Mouse (Mus musculus): Measurements from ENCODE around the gene Rpgrip1l.

Rpgrip1l gene

DNA sequence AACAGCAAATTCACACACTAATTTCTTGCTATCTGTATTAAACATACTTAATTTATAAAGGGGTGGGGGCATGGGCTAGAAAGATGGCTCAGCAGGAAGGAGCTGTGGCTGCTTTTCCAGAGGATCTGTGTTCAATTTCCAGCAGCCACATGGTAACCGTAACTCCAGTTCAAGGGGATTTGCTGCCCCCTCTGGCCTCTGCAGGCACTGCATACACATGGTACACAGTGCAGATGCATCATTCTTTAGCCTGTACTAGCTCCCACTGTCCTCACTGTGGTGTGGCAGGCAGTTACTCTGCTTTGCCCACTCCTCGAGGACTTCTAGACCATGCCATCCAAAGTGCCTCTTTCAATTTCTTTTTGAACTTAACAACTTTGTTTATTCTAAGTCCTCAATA lies 36.7 kb downstream of the Rpgrip1l start:
- DNase-seq (ENCODE audit: low read depth in 2 of 2, low spot score in 2 of 2): peak; percentile 3 to 16

- no peak for DNase-seq (ENCODE audit: low read depth in 2 of 2, low spot score in 2 of 2)
Observed at GRCm38 (mm10) chr8:91273493-91273892, 39.6 kb downstream of the Rpgrip1l start.

DNA sequence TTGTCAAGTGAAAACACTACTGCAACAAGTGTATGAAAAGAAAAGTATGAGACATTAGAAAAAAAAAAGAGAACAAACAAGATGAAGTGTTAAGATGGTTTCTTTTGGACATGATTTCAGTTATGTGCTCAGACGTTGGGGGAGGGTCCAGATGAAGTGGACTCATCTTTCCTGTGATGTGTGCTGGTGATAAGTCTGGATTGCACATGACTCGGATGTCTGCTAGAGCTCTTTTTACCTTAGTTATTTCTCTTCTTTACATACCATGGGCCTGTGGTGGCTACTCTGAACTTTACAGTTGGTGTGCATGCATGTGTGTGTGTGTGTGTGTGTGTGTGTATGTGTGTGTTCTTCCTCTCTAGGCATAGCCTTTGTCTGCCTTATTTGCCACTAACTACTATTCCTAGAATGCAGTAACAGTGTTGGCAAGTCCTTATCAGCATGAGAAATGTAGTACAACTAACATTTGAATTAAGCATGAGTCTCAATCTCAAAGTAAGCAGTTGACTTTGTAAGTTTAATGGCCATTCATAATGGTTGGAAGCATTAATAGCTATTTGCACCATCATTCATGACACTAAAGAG lies 43.6 kb downstream of the Rpgrip1l start:
- no peak for DNase-seq (ENCODE audit: low read depth in 2 of 2, low spot score in 2 of 2)

DNA sequence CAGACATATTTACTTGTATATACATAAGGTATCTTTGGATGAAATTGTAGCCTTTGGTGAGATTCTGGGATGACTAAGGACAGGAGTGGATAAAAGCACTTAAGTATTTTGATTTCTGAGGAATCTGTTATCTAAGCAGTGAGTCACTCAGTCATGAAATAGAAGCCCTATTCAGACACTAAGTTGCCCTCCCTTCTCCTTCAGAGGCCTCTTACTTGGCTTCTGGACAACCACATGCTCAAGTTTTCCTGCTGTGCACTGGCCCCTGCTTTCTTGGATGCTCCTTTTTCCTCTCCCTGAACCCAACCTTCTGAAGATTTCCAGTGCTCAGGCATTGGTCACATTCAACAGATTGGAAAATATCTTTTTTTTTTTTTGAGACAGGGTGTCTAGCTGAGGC lies 48.5 kb downstream of the Rpgrip1l start:
- DNase-seq (ENCODE audit: low read depth in 2 of 2, low spot score in 2 of 2): no peak

GRCm38 (mm10) chr8:91263939-91264338 lies 49.1 kb downstream of the Rpgrip1l start:
- DNase-seq (ENCODE audit: low read depth in 2 of 2, low spot score in 2 of 2): no peak

GRCm38 (mm10) chr8:91261598-91261997 lies 51.5 kb downstream of the Rpgrip1l start:
- DNase-seq (ENCODE audit: low read depth in 2 of 2, low spot score in 2 of 2): no peak

- DNase-seq (ENCODE audit: low read depth in 2 of 2, low spot score in 2 of 2): no peak
Observed at GRCm38 (mm10) chr8:91250966-91251365, 62.1 kb downstream of the Rpgrip1l start.

DNA sequence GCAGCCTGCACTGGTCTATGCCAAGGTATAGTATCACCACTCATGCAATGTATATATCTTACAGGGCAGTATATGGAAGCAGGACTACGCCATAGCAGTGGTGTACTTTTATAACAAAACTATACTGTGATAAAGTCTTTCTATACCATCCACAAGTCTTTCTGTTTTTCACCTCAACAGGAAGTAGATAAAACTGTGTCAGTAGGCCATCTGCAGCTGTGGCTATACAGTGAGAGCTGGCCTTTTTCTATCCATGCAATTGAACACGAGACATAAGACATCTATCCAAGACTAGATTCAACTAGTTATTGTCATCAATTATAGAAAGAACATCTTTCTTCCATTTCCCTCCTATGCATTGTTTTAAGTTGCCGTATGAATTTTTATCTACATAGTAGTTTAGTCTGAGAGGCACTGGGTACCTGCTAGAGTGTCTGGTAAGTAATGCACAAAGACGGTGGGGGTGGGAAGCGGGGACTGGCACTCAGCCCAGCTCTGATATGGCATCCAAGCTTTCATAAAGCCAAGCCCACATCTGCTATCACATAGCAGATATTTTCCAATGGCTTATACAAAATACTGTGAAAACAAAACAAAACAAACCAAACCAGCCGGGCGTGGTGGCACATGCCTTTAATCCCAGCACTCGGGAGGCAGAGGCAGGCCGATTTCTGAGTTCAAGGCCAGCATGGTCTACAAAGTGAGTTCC lies 63.1 kb downstream of the Rpgrip1l start:
- no peak for DNase-seq (ENCODE audit: low read depth in 2 of 2, low spot score in 2 of 2)

DNA sequence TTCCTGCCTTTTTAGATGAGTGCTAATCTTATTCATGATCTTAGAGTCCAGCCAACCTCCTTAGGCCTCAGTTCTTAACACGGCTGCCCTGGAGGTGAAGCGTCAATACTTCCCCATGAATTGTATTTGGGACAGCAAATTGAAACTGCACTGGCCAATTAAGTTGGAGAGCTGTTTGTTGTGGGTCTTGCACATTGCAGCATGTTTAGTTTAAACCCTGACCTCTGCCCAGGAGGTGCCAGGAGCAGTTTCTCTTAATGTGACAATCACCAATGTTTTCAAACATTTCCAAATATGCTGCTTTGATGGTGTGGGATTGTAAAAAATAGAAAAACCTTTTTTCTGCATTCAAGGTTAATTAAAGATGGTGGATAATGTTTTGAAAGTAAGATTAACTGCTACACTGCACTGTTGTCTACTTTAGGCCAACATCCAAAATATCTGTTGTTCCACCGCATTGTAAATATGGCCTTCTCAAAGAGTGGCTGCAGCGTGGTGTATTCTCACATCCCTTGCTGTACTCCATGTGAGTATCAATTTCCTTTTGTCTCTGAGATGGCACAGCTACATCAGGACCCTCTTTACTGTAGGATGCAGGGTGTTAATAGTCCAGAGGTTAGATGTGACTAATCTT lies 67.1 kb downstream of the Rpgrip1l start:
- DNase-seq (ENCODE audit: low read depth in 2 of 2, low spot score in 2 of 2): no peak

GRCm38 (mm10) chr8:91242721-91243120 lies 70.3 kb downstream of the Rpgrip1l start:
- DNase-seq (ENCODE audit: low read depth in 2 of 2, low spot score in 2 of 2): no peak

- DNase-seq (ENCODE audit: low read depth in 2 of 2, low spot score in 2 of 2): no peak
Observed at GRCm38 (mm10) chr8:91241873-91242519, 71.1 kb downstream of the Rpgrip1l start.

GRCm38 (mm10) chr8:91241371-91241770 lies 71.7 kb downstream of the Rpgrip1l start:
- no peak for DNase-seq (ENCODE audit: low read depth in 2 of 2, low spot score in 2 of 2)

- DNase-seq (ENCODE audit: low read depth in 2 of 2, low spot score in 2 of 2): no peak
Observed at GRCm38 (mm10) chr8:91237191-91237590, 75.9 kb downstream of the Rpgrip1l start.

DNA sequence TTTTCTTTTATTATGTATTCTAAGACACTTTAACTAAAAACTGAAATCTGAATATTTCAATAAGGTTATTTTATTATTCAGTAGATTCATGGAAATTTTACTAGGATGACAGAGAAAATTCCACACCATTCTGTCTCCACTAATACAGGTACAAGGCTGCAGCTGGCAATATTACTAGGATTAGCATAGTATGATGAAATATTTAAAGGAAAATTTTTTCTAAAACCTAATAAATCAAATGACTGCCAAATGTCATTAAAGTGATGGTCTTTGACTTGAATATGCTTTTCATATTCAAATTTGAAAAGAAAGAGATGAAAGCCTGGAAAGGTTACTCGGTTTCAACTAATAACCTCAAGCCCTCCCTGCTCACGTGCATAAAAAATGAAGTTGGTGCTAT lies 79.0 kb downstream of the Rpgrip1l start:
- no peak for DNase-seq (ENCODE audit: low read depth in 2 of 2, low spot score in 2 of 2)

DNA sequence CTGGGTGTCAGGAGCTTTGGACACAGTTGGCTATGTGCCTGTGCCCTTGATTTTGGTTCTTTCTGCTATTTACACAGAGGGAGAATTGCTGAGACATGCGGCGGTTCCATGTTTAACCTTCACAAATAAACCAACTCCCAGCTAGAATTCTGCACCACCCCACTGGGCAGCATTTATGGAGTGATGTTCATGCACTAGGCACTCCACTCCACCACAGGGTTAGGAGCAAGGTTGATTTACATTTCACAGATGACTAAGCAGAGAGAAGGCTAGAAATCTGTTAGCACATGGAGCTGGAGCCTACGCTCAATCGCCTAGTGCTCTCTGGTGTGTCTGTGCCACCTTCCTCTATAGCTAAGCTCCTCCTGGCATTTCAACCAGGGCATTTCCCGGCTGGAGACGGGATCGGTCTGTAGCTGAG lies 85.6 kb downstream of the Rpgrip1l start:
- DNase-seq (ENCODE audit: low read depth in 2 of 2, low spot score in 2 of 2): no peak

DNA sequence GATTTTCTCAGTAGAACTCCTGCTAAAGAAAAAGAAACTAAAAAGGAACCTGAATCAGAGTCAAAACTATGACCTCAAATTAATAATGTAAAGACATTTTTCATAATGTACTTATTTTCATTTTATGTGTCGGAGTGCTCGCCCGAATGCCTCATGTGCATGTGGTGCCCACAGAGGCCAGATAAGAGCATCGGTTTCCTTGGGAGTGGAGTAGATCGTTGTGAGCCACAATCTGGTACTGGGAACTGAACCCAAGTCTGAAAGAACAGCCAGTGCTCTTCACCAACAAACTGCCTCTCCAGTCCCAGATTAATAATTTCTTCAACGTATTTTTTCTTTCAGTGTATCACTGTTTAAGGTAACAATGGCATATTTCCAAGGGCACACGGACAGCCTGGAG lies 88.8 kb downstream of the Rpgrip1l start:
- no peak for DNase-seq (ENCODE audit: low read depth in 2 of 2, low spot score in 2 of 2)

GRCm38 (mm10) chr8:91221841-91222240 lies 91.2 kb downstream of the Rpgrip1l start:
- no peak for DNase-seq (ENCODE audit: low read depth in 2 of 2, low spot score in 2 of 2)

GRCm38 (mm10) chr8:91218271-91218670 lies 94.8 kb downstream of the Rpgrip1l start:
- no peak for DNase-seq (ENCODE audit: low read depth in 2 of 2, low spot score in 2 of 2)

- DNase-seq (ENCODE audit: low read depth in 2 of 2, low spot score in 2 of 2): no peak
Observed at GRCm38 (mm10) chr8:91217062-91217905, 95.8 kb downstream of the Rpgrip1l start.

DNA sequence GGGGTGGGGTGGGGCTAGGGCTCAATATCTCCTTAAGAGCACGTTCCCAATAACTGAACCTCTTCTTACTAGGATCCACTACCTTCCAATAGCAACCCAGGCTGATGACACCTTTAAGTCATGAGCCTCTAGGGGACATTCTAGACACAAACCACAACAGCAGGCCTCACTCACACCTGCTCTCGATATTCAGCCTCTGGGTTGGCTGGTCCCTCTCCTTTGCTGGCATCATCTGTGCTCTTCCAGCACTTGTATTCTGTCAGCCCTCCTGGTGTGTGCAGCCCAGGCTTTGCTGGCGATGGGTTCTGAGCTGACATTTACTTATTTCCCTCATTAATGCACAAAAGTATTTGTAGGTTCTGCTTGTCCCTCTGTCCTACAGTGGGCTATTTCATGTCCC lies 98.8 kb downstream of the Rpgrip1l start:
- DNase-seq (ENCODE audit: low read depth in 2 of 2, low spot score in 2 of 2): no peak

DNA sequence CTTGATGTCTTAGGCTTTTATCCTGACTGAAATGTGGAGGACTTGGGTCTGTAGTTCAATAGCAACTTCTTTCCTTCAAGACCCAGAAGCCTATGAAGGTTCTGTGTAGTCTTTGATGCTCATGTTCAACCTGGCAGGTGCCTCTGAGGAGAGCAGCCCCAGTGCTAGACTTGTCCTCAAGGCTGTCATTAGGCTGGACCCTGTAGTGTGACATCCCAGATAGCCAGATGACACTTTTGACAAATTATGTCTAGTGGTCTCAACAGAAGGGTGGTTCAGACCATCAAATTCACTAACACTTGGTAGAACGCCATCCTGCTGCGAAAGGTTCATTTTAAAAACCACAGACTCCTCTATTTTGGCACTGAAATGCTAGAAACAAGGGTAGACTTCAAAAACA lies 100.1 kb downstream of the Rpgrip1l start:
- DNase-seq (ENCODE audit: low read depth in 2 of 2, low spot score in 2 of 2): no peak

Measured in CD8-positive naive resting alpha-beta T cell, adult 2 months (primary cell).